Mouse (Mus musculus): ENCODE data around the gene Syt14.

The Syt14 gene

GRCm38 (mm10) chr1:192987203-192987602, 48.4 kb downstream of the Syt14 start:
- no peak for DNase-seq (ENCODE audit: low read depth, low spot score)

GRCm38 (mm10) chr1:192986481-192986880, 49.1 kb downstream of the Syt14 start:
- no peak for DNase-seq (ENCODE audit: low read depth, low spot score)

GRCm38 (mm10) chr1:192984333-192984732, 51.2 kb downstream of the Syt14 start:
- no peak for DNase-seq (ENCODE audit: low read depth, low spot score)

- DNase-seq (ENCODE audit: low read depth, low spot score): no peak
These were observed 53.9 kb downstream of the Syt14 start for GRCm38 (mm10) chr1:192981658-192982057.

GRCm38 (mm10) chr1:192981120-192981519, 54.5 kb downstream of the Syt14 start:
- no peak for DNase-seq (ENCODE audit: low read depth, low spot score)

GRCm38 (mm10) chr1:192962323-192962722, 73.3 kb downstream of the Syt14 start:
- DNase-seq (ENCODE audit: low read depth, low spot score): no peak

- DNase-seq (ENCODE audit: low read depth, low spot score): no peak
These were observed 87.8 kb downstream of the Syt14 start for GRCm38 (mm10) chr1:192947839-192948173.

GRCm38 (mm10) chr1:192947170-192947838, 88.3 kb downstream of the Syt14 start:
- no peak for DNase-seq (ENCODE audit: low read depth, low spot score)

- no peak for DNase-seq (ENCODE audit: low read depth, low spot score)
These were observed 96.5 kb downstream of the Syt14 start for GRCm38 (mm10) chr1:192939033-192939432.

GRCm38 (mm10) chr1:192937956-192938355, 97.6 kb downstream of the Syt14 start:
- DNase-seq (ENCODE audit: low read depth, low spot score): no peak

- no peak for DNase-seq (ENCODE audit: low read depth, low spot score)
These were observed 103.8 kb downstream of the Syt14 start for GRCm38 (mm10) chr1:192931797-192932196.

GRCm38 (mm10) chr1:192912101-192912728, 123.4 kb downstream of the Syt14 start:
- DNase-seq (ENCODE audit: low read depth, low spot score): no peak

GRCm38 (mm10) chr1:192901516-192901915, 134.1 kb downstream of the Syt14 start:
- DNase-seq (ENCODE audit: low read depth, low spot score): no peak

- DNase-seq (ENCODE audit: low read depth, low spot score): no peak
These were observed 134.7 kb downstream of the Syt14 start for GRCm38 (mm10) chr1:192900913-192901312.

- DNase-seq (ENCODE audit: low read depth, low spot score): no peak
These were observed 136.8 kb downstream of the Syt14 start for GRCm38 (mm10) chr1:192898742-192899141.

- no peak for DNase-seq (ENCODE audit: low read depth, low spot score)
These were observed 138.4 kb downstream of the Syt14 start for GRCm38 (mm10) chr1:192897218-192897617.

GRCm38 (mm10) chr1:192896076-192896475, 139.5 kb downstream of the Syt14 start:
- no peak for DNase-seq (ENCODE audit: low read depth, low spot score)

GRCm38 (mm10) chr1:192890716-192891115, 144.9 kb downstream of the Syt14 start:
- DNase-seq (ENCODE audit: low read depth, low spot score): no peak

GRCm38 (mm10) chr1:192882617-192883295, 152.8 kb downstream of the Syt14 start:
- DNase-seq (ENCODE audit: low read depth, low spot score): no peak

GRCm38 (mm10) chr1:192880130-192880529, 155.4 kb downstream of the Syt14 start:
- no peak for DNase-seq (ENCODE audit: low read depth, low spot score)

- DNase-seq (ENCODE audit: low read depth, low spot score): no peak
These were observed 156.4 kb downstream of the Syt14 start for GRCm38 (mm10) chr1:192879086-192879580.

- DNase-seq (ENCODE audit: low read depth, low spot score): no peak
These were observed 162.7 kb downstream of the Syt14 start for GRCm38 (mm10) chr1:192872841-192873240.

GRCm38 (mm10) chr1:192869761-192870160, 165.8 kb downstream of the Syt14 start:
- DNase-seq (ENCODE audit: low read depth, low spot score): no peak

Measured in CD4-positive, CD25-positive, alpha-beta regulatory T cell, adult 2 months (primary cell).